Mouse (Mus musculus): ENCODE results near the gene Ankmy1. TPM values are rescaled to one million over a fixed set of nuclear protein-coding genes. Genes with fewer than 3 reads are reported as not detected.

The Ankmy1 gene
- total and polyA plus RNA-seq, 3 experiments, result 0.07 to 0.13 TPM; not detected in 1

- no peaks in the 10 kb centered on the region for H3K79me2 ChIP-seq (replicated peaks; ENCODE audit: control insufficient read depth, extremely low read depth, insufficient read depth, poor library complexity, severe bottlenecking)
- H3K9ac ChIP-seq (ENCODE audit: insufficient read depth, low read depth), result no peak overlapping the region
- no peak for DNase-seq (ENCODE audit: extremely low read depth)
- no peak for TF ChIP-seq ZNF384 (IDR thresholded peaks at IDR 0.05; ENCODE audit: low read depth, low read length)
- TF ChIP-seq MYC (IDR thresholded peaks at IDR 0.05; ENCODE audit: low read depth, low read length), result no peak
- TF ChIP-seq TBP (conservative IDR thresholded peaks at IDR 0.05; ENCODE audit: low read depth, low read length), result no peak
- TF ChIP-seq TCF12 (IDR thresholded peaks at IDR 0.05; ENCODE audit: low read depth, low read length), result no peak
- no peak for TF ChIP-seq MAX (IDR thresholded peaks at IDR 0.05; ENCODE audit: low read length)
- TF ChIP-seq PAX5 (IDR thresholded peaks at IDR 0.05; ENCODE audit: low read length), result no peak
- dilution Hi-C loops (cut with MboI; ENCODE audit: extremely low pct_ligation_motif_present, extremely low pct_unique_long_range_greater_than_20kb, low sequenced_read_pairs) (no loop called here), in situ Hi-C loops (cut with MboI; ENCODE audit: low pct_ligation_motif_present, low pct_unique_long_range_greater_than_20kb, low sequenced_read_pairs) (no loop called here)
- H3K27ac ChIP-seq (ENCODE audit: insufficient read depth, low read depth), result no peak overlapping the region
- H3K36me3 ChIP-seq (replicated peaks in 1 of 2; ENCODE audit: control insufficient read depth in 1 of 2, insufficient read depth in 1 of 2, low read length in 1 of 2), result peaks cover 27 to 42% of the 10 kb centered on the region in 2 experiments
- peaks cover 11% of the 10 kb centered on the region for H3K27me3 ChIP-seq (replicated peaks)
- no peak overlapping the region for H3K4me3 ChIP-seq (replicated peaks in 1 of 3; ENCODE audit: low read depth in 2 of 3, low read length in 2 of 3, poor library complexity in 1 of 3)
- peaks cover 12 to 36% of the 10 kb centered on the region in 2 experiments for H3K4me1 ChIP-seq (ENCODE audit: control insufficient read depth in 1 of 2, insufficient read depth in 2 of 2)
- no peaks in the 10 kb centered on the region for H3K9me3 ChIP-seq (replicated peaks; ENCODE audit: low read length)
- H3K4me2 ChIP-seq (ENCODE audit: insufficient read depth, low read depth, poor library complexity, severe bottlenecking), result no peak overlapping the region
Observed at GRCm38 (mm10) chr1:92912286-92912685, 9.6 kb upstream of the Ankmy1 start.

GRCm38 (mm10) chr1:92911721-92912138 lies 9.0 kb upstream of the Ankmy1 start:
- Histone ChIP-seq H3K4me1 (ENCODE audit: control insufficient read depth in 1 of 2, insufficient read depth in 2 of 2) (peaks cover 12 to 36% of the 10 kb centered on the region in 2 experiments), H3K27ac (ENCODE audit: insufficient read depth, low read depth) (no peak overlapping the region), H3K9ac (ENCODE audit: insufficient read depth, low read depth) (peak overlapping the region; percentile 79), H3K4me2 (ENCODE audit: insufficient read depth, low read depth, poor library complexity, severe bottlenecking) (peak overlapping the region; percentile 75), H3K79me2 (replicated peaks; ENCODE audit: control insufficient read depth, extremely low read depth, insufficient read depth, poor library complexity, severe bottlenecking) (no peaks in the 10 kb centered on the region), H3K4me3 (replicated peaks in 1 of 3; ENCODE audit: low read depth in 2 of 3, low read length in 2 of 3, poor library complexity in 1 of 3) (peak overlapping the region; percentile 59 to 93 (median 69)), H3K36me3 (replicated peaks in 1 of 2; ENCODE audit: control insufficient read depth in 1 of 2, insufficient read depth in 1 of 2, low read length in 1 of 2) (peaks cover 21 to 37% of the 10 kb centered on the region in 2 experiments), H3K9me3 (replicated peaks; ENCODE audit: low read length) (no peaks in the 10 kb centered on the region), H3K27me3 (replicated peaks) (peaks cover 11% of the 10 kb centered on the region)
- DNase-seq (ENCODE audit: extremely low read depth), result no peak
- dilution Hi-C loops (cut with MboI; ENCODE audit: extremely low pct_ligation_motif_present, extremely low pct_unique_long_range_greater_than_20kb, low sequenced_read_pairs), result no loop called here
- TF ChIP-seq NRF1 (IDR thresholded peaks at IDR 0.05; ENCODE audit: low read depth, low read length) (no peak), MXI1 (IDR thresholded peaks at IDR 0.05; ENCODE audit: low read depth, low read length) (0 out of 2 replicates have a peak, but pooled peaks have one; percentile 23)
- in situ Hi-C loops (cut with MboI; ENCODE audit: low pct_ligation_motif_present, low pct_unique_long_range_greater_than_20kb, low sequenced_read_pairs), result no loop called here

GRCm38 (mm10) chr1:92910925-92911720 lies 8.4 kb upstream of the Ankmy1 start:
- Histone ChIP-seq H3K4me3 (replicated peaks in 1 of 3; ENCODE audit: low read depth in 2 of 3, low read length in 2 of 3, poor library complexity in 1 of 3) (peak overlapping the region; percentile 59 to 93 (median 69)), H3K27ac (ENCODE audit: insufficient read depth, low read depth) (no peak overlapping the region), H3K27me3 (replicated peaks) (peaks cover 11% of the 10 kb centered on the region), H3K79me2 (replicated peaks; ENCODE audit: control insufficient read depth, extremely low read depth, insufficient read depth, poor library complexity, severe bottlenecking) (no peaks in the 10 kb centered on the region), H3K9ac (ENCODE audit: insufficient read depth, low read depth) (peak overlapping the region; percentile 79), H3K9me3 (replicated peaks; ENCODE audit: low read length) (no peaks in the 10 kb centered on the region), H3K36me3 (replicated peaks in 1 of 2; ENCODE audit: control insufficient read depth in 1 of 2, insufficient read depth in 1 of 2, low read length in 1 of 2) (peaks cover 15 to 31% of the 10 kb centered on the region in 2 experiments), H3K4me2 (ENCODE audit: insufficient read depth, low read depth, poor library complexity, severe bottlenecking) (peak overlapping the region; percentile 75), H3K4me1 (ENCODE audit: control insufficient read depth in 1 of 2, insufficient read depth in 2 of 2) (peaks cover 12 to 36% of the 10 kb centered on the region in 2 experiments)
- TF ChIP-seq JUN (IDR thresholded peaks at IDR 0.05; ENCODE audit: insufficient read depth, low read depth, low read length) (no peak), TCF12 (IDR thresholded peaks at IDR 0.05; ENCODE audit: low read depth, low read length) (peak; percentile 0; the same call in 1 of the 2 replicates), UBTF (IDR thresholded peaks at IDR 0.05; ENCODE audit: low read depth, low read length) (peak; percentile 21), ELF1 (IDR thresholded peaks at IDR 0.05; ENCODE audit: low read depth, low read length) (0 out of 2 replicates have a peak, but pooled peaks have one; percentile 3), BHLHE40 (IDR thresholded peaks at IDR 0.05; ENCODE audit: low read depth, low read length) (0 out of 2 replicates have a peak, but pooled peaks have one; percentile 21), MXI1 (IDR thresholded peaks at IDR 0.05; ENCODE audit: low read depth, low read length) (0 out of 2 replicates have a peak, but pooled peaks have one; percentile 14), USF1 (IDR thresholded peaks at IDR 0.05; ENCODE audit: low read depth, low read length) (no peak)
- dilution Hi-C loops (cut with MboI; ENCODE audit: extremely low pct_ligation_motif_present, extremely low pct_unique_long_range_greater_than_20kb, low sequenced_read_pairs), result no loop called here
- DNase-seq (ENCODE audit: extremely low read depth), result no peak
- in situ Hi-C loops (cut with MboI; ENCODE audit: low pct_ligation_motif_present, low pct_unique_long_range_greater_than_20kb, low sequenced_read_pairs), result no loop called here
